Mouse (Mus musculus) E14TG2a.4 (cell line): Measurements from ENCODE around the gene 2010109A12Rik.

Experiments
- CTCF ChIP-seq: conservative IDR thresholded peaks from 2 replicates; pipeline ENCODE4 v1.5.1; 2014; ENCODE audit warnings: low read length
- NANOG ChIP-seq: IDR thresholded peaks from 2 replicates; pipeline ENCODE4 v1.6.1; 2014; ENCODE audit warnings: borderline replicate concordance, low read length, mixed read lengths
- POU5F1 ChIP-seq: IDR thresholded peaks from 2 replicates; pipeline ENCODE4 v1.6.1; 2014; ENCODE audit warnings: low read length, borderline replicate concordance

DNA sequence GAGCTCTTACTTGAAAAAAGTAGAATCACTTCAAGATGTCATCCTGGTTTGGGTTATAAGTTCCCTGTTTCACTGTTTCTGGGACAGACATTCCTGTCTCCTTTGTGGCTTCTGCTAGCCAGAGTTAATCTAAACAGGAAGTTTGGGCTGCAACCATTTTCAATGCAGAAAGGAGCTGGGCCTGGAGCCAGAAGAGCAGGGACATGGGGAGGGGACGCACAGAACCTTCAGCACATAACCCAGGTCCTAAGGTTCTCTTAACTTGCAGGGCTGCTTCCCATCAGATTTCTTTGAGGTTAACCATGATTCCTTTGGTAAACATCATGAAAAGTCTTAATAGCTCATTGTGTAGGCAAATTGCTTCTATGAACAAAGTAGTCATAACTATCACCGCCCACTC lies 56.4 kb downstream of the 2010109A12Rik start:
- TF ChIP-seq CTCF (no peak), NANOG (no peak), POU5F1 (no peak)
